Mouse (Mus musculus) intestine, embryonic 16.5 days (tissue): ENCODE data around the gene Wdr60. TPM values are rescaled to one million over a fixed set of nuclear protein-coding genes. Genes with fewer than 3 reads are reported as not detected.
A peak's percentile ranks its signal among the peaks of the same experiment; 100 is the strongest.

Source experiments
- ATAC-seq: fragments of 200-750 bp; cut with Nextera tagmentation; 2 replicates; pipeline ENCODE4 v1.8.0; 2017; ENCODE audit warnings: moderate TSS enrichment, moderate library complexity
- H3K27ac ChIP-seq: fragments of 300-500 bp; sonication (generic); 2 replicates; pipeline ENCODE4 v1.5.1; 2014; ENCODE audit warnings: mild to moderate bottlenecking, low read length
- H3K27me3 ChIP-seq: fragments of 300-500 bp; sonication (generic); replicated peaks from 2 replicates; pipeline ENCODE4 v1.6.1; 2014; ENCODE audit warnings: low read length, control low read depth, mixed read lengths; ENCODE audit not compliant: control insufficient read depth, insufficient read depth
- H3K36me3 ChIP-seq: fragments of 300-500 bp; sonication (generic); 2 replicates; pipeline ENCODE4 v1.6.1; 2014; ENCODE audit warnings: low read length, control low read depth; ENCODE audit not compliant: control insufficient read depth, insufficient read depth
- H3K4me1 ChIP-seq: fragments of 300-500 bp; sonication (generic); 2 replicates; pipeline ENCODE4 v1.6.1; 2014; ENCODE audit warnings: low read length, control low read depth, mixed read lengths; ENCODE audit not compliant: control insufficient read depth, insufficient read depth
- H3K4me2 ChIP-seq: fragments of 300-500 bp; sonication (generic); 2 replicates; pipeline ENCODE4 v1.6.1; 2014; ENCODE audit warnings: low read depth, low read length, control low read depth
- H3K4me3 ChIP-seq: fragments of 300-500 bp; sonication (generic); 2 replicates; pipeline ENCODE4 v1.5.1; 2014; ENCODE audit warnings: mild to moderate bottlenecking, low read length
- H3K9ac ChIP-seq: fragments of 300-500 bp; sonication (generic); 2 replicates; pipeline ENCODE4 v1.6.1; 2014; ENCODE audit warnings: low read depth, low read length
- H3K9me3 ChIP-seq: fragments of 300-500 bp; sonication (generic); 2 replicates; pipeline ENCODE4 v1.6.1; 2016; ENCODE audit warnings: low read length, control low read depth; ENCODE audit not compliant: control insufficient read depth
- WGBS: fragments of 180-500 bp; shearing (Covaris S2); extraction: QIAGEN DNeasy Blood & Tissue Kit; methylation state at CpG from one replicate; pipeline ENCODE4 v1.1.7; 2014; 5-methylcytosine and 5-hydroxymethylcytosine counted together
- polyA plus RNA-seq: library from polyadenylated mRNA; unstranded; fragments of >200 nt; fragmentation: Nextera tagmentation; extraction: Ambion mirVana; gene quantifications from 2 replicates; pipeline ENCODE4 v1.2.1, GENCODE M21; 2015

Wdr60 gene
- polyA plus RNA-seq, 1 experiment from 2014 or later: 11.0 TPM

GRCm38 (mm10) chr12:116207486-116207885 lies 55.3 kb downstream of the Wdr60 start:
- Histone ChIP-seq H3K36me3 (peaks cover 6% of the 10 kb centered on the region; the same call in 1 of the 2 replicates), H3K4me2 (no peak overlapping the region), H3K9ac (no peak overlapping the region), H3K27ac (no peak overlapping the region), H3K4me1 (no peaks in the 10 kb centered on the region), H3K4me3 (no peak overlapping the region), H3K27me3 (no peaks in the 10 kb centered on the region), H3K9me3 (no peaks in the 10 kb centered on the region)
- ATAC-seq: no peak
- 69% methylated on average over 8 of the region's 8 CpGs for WGBS

- no peak overlapping the region for H3K27ac ChIP-seq
- no peak overlapping the region for H3K9ac ChIP-seq
- H3K4me3 ChIP-seq: no peak overlapping the region
- H3K4me2 ChIP-seq: no peak overlapping the region
- peaks cover 6% of the 10 kb centered on the region; the same call in 1 of the 2 replicates for H3K36me3 ChIP-seq
- H3K27me3 ChIP-seq: no peaks in the 10 kb centered on the region
- 58% methylated on average over 3 of the region's 3 CpGs for WGBS
- H3K4me1 ChIP-seq: no peaks in the 10 kb centered on the region
- no peaks in the 10 kb centered on the region for H3K9me3 ChIP-seq
- peak; percentile 51 for ATAC-seq
Measured at GRCm38 (mm10) chr12:116205726-116206125, 57.1 kb downstream of the Wdr60 start.

DNA sequence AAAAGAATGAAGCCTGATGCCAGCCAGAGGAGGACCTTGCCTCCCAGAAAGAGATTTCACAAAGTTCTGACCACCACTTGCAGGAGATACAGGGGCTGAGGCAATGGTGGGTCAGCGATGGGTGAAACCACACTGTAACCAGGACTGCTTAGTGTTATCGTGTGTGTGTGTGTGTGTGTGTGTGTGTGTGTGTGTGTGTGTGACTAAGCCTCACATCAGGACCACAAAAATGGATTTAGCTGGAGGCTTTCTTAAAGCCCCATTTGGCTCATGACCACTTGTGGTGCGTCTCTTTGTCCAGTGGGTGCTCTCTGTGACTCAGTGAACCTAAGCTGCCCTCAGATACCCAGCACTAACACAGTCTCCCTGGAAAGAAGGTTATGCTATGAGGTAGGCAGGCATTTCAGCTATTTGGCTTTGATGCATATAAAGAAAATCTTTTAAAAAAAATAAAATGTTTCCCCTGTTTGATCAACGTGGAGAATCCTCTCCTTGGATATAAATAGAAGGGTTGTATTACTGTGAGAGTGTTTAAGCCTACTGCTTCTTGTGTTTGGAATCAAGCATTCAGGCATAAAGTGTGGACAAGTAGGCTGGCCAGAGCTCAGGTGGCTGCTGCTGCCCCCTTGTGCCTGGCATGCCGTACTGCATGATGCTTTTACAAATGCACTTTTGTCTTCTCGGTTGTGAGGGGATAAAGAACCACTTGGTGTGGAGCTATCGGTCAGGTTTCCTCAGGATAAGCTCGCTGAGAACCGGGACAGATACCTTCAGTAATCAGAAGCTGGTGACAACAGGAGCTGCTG lies 60.4 kb downstream of the Wdr60 start:
- no peak overlapping the region for H3K4me3 ChIP-seq
- H3K36me3 ChIP-seq: no peaks in the 10 kb centered on the region
- H3K27ac ChIP-seq: no peak overlapping the region

GRCm38 (mm10) chr12:116198791-116199190 lies 64.0 kb downstream of the Wdr60 start:
- Histone ChIP-seq H3K4me3 (no peak overlapping the region), H3K36me3 (no peaks in the 10 kb centered on the region), H3K27ac (no peak overlapping the region), H3K4me2 (no peak overlapping the region), H3K27me3 (no peaks in the 10 kb centered on the region), H3K4me1 (no peaks in the 10 kb centered on the region), H3K9ac (no peak overlapping the region), H3K9me3 (no peaks in the 10 kb centered on the region)
- ATAC-seq: no peak
- WGBS: 84% methylated on average over 6 of the region's 6 CpGs

More for the DNA sequence above, 60.4 kb downstream of the Wdr60 start:
- no peak overlapping the region for H3K9ac ChIP-seq
- H3K4me1 ChIP-seq: no peaks in the 10 kb centered on the region
- peak; percentile 67 for ATAC-seq
- H3K27me3 ChIP-seq: no peaks in the 10 kb centered on the region
- H3K9me3 ChIP-seq: no peaks in the 10 kb centered on the region
- no peak overlapping the region for H3K4me2 ChIP-seq
- WGBS: 36% methylated on average over 9 of the region's 9 CpGs

DNA sequence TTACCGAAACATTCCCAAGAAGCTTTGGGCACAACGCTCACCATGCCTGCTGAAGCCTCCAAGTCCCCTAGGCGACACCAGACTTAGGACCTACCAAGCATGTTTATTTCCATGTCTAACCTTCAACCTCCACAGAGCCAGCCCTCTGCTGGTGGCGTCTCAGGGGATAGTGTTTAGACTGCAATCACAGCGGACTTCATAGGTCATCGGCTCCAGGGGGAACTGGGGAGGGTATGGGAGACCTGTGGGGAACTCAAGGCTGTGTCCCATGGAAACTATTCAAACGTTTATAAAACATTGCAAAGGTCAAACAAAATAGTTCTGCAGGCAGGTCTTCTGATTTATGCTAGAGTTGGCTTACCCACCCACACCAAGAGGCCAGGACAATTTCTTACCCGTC lies 66.6 kb downstream of the Wdr60 start:
- no peak overlapping the region for H3K4me3 ChIP-seq

DNA sequence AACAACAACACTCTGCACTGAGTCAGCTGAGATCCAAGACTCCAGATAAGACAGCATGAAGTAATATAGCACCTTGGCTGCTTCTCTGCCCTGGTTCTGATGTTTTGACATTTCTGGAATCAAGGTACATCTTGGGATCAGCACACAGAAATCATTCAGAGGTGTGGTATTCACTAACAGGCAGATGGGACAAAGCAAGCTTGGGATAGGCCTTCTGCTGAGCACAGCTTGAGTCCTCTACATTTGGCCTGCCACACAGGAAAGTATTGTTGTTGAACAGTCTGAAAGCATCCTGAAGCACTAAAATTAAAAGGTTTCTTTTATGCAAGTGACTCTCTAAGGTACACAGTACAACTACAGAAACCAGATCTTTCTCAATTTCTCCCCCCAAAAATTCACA lies 68.2 kb downstream of the Wdr60 start:
- H3K36me3 ChIP-seq: no peaks in the 10 kb centered on the region
- no peak for ATAC-seq
- no peaks in the 10 kb centered on the region for H3K4me1 ChIP-seq
- H3K9ac ChIP-seq: no peak overlapping the region
- H3K4me3 ChIP-seq: no peak overlapping the region
- no peaks in the 10 kb centered on the region for H3K27me3 ChIP-seq
- no peaks in the 10 kb centered on the region for H3K9me3 ChIP-seq
- no peak overlapping the region for H3K4me2 ChIP-seq
- no peak overlapping the region for H3K27ac ChIP-seq

More for the DNA sequence above, 66.6 kb downstream of the Wdr60 start:
- ATAC-seq: no peak
- 55% methylated on average over 8 of the region's 8 CpGs for WGBS
- H3K27ac ChIP-seq: no peak overlapping the region
- H3K36me3 ChIP-seq: no peaks in the 10 kb centered on the region
- H3K9ac ChIP-seq: no peak overlapping the region
- H3K9me3 ChIP-seq: no peaks in the 10 kb centered on the region
- H3K4me1 ChIP-seq: no peaks in the 10 kb centered on the region
- no peak overlapping the region for H3K4me2 ChIP-seq
- no peaks in the 10 kb centered on the region for H3K27me3 ChIP-seq

DNA sequence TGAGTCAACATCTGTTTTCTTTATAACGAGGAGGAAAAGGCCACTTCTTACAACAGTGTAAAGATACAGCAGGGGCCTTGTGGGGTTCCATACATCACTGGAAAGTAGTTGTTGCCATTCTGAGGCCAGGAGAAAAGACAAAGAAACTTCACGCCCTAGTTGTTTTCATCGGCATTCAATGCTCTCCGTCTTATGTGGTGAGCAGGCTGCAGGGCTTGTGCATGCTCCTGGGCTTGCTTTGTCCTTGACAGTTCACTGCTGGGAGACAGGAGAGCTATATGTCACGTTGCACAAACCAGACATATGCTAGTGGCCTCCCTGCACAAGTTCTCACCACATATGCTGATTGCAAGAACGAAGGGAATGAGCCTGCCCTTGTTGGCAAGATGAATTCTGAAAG lies 68.9 kb downstream of the Wdr60 start:
- no peak overlapping the region for H3K9ac ChIP-seq
- no peaks in the 10 kb centered on the region for H3K9me3 ChIP-seq
- H3K27ac ChIP-seq: no peak overlapping the region
- H3K4me3 ChIP-seq: no peak overlapping the region
- no peaks in the 10 kb centered on the region for H3K4me1 ChIP-seq
- H3K36me3 ChIP-seq: no peaks in the 10 kb centered on the region
- H3K27me3 ChIP-seq: no peaks in the 10 kb centered on the region
- H3K4me2 ChIP-seq: no peak overlapping the region
- no peak for ATAC-seq
- 61% methylated on average over 6 of the region's 6 CpGs for WGBS

DNA sequence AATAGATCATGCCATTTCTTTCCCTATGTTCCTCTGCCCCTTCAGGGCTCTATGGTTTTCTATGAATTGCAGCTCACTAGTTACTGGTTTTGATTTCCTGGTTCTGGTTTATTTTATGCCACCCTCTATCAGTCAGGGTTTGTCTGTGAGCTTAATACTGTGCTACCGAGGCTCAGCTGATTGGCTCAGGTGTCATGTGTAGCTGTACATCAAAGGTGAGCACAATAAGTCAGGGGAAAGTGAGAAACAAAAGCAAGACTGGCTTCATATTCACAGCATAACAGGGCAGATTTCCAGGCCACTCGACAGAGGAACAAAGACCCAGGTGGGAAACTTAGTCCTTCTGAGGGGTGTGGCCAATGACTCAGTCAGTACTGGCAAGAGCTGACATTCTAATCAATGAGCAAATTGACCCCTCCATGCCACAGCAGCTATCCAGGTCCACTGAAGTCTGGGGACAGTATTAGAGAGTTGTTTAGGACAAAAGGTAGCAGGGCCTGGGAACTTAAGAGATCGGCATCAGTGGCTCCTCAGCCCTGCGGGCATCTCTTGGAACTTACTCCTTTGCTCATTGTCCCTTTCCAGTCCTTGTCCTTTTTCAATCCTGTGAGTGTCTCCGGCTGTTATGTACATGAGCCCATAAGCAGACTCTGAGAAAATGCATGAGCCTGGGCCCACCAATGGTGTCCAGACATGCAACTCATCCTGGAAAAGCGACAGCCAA lies 79.4 kb downstream of the Wdr60 start:
- H3K9me3 ChIP-seq: no peaks in the 10 kb centered on the region
- H3K4me1 ChIP-seq: no peaks in the 10 kb centered on the region

GRCm38 (mm10) chr12:116182376-116182775 lies 80.4 kb downstream of the Wdr60 start:
- no peak overlapping the region for H3K27ac ChIP-seq
- peak; percentile 70; the same call in 1 of the 2 replicates for ATAC-seq
- H3K9me3 ChIP-seq: no peaks in the 10 kb centered on the region
- no peaks in the 10 kb centered on the region for H3K27me3 ChIP-seq
- no peak overlapping the region for H3K9ac ChIP-seq
- H3K36me3 ChIP-seq: no peaks in the 10 kb centered on the region
- H3K4me1 ChIP-seq: no peaks in the 10 kb centered on the region
- no peak overlapping the region for H3K4me2 ChIP-seq
- no peak overlapping the region for H3K4me3 ChIP-seq

More for the DNA sequence above, 79.4 kb downstream of the Wdr60 start:
- no peaks in the 10 kb centered on the region for H3K36me3 ChIP-seq
- H3K9ac ChIP-seq: no peak overlapping the region
- H3K4me2 ChIP-seq: no peak overlapping the region
- no peak overlapping the region for H3K27ac ChIP-seq
- H3K27me3 ChIP-seq: no peaks in the 10 kb centered on the region
- no peak overlapping the region for H3K4me3 ChIP-seq
- WGBS: 76% methylated on average over 6 of the region's 6 CpGs
- ATAC-seq: no peak
